Mouse (Mus musculus) G1E (cell line): ENCODE measurements around the gene Sectm1b.

Experiments used
- CTCF ChIP-seq: IDR thresholded peaks from 2 replicates; pipeline ENCODE4 v1.5.1; 2012; ENCODE audit warnings: low read depth, low read length, inconsistent platforms, mixed read lengths
- GATA1 ChIP-seq: IDR thresholded peaks from 2 replicates; pipeline ENCODE4 v1.6.1; 2012; ENCODE audit warnings: borderline replicate concordance, low read length, inconsistent platforms, mixed read lengths
- GATA2 ChIP-seq: IDR thresholded peaks from 2 replicates; pipeline ENCODE4 v1.6.1; 2012; ENCODE audit warnings: low read depth, low read length, inconsistent platforms, borderline replicate concordance

DNA sequence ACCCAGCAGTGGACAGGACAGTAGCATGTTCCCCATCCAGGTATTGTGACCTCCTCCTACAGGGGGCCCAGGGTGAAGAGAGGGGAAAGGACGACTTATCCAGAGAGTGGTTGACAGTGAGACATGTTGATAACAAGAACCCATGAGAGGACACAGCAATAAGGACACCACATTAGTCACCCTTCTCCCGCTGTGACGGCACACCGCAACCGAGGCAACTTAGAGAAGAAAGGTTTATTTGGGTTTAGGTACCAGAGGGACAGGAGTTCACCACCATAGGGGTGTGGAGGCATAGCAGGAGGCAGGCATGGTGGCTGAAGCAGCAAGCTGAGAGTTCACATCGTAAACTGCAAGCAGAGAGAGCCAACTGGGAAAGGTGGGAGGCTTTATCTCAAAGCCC is 57.2 kb downstream of the Sectm1b start:
- TF ChIP-seq GATA1 (no peak), CTCF (no peak), GATA2 (no peak)
